Mouse (Mus musculus): Measurements from ENCODE around the gene Olfr1029.

DNA sequence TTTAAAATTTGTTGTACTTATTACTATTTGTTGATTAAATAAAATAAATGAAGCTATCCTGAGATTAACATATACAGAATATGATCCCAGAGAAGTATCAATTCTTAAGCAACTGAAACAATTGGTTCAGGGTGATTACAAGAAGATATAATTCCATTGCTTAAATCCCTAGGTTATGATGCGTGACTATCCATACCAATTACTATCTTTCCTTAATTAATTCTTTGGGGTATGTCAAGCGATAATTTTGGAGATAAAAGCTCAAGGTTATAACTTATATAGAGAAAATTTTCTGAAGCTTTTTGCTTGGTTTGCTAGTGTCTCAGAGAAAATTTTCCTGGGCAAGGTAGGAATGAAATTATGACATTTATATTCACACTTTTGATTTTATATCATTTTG lies at the start of gene Olfr1029:
- no peak for TF ChIP-seq POLR2A (IDR thresholded peaks at IDR 0.05; ENCODE audit: borderline replicate concordance, insufficient read depth, low read length)
- TF ChIP-seq CTCF (IDR thresholded peaks at IDR 0.05; ENCODE audit: borderline replicate concordance, insufficient read depth, low read depth, low read length): no peak
